Comparison of ENCODE assay signal across 30 mouse cellular contexts in genomic region chr15:43720916-43721315, GRCm38 (mm10).
DNase-seq lines count a peak whose midpoint lies in the region; ATAC-seq and TF ChIP-seq lines count a peak whose summit lies in the region.
"Had no signal": no experiment of that assay in that cellular context is flagged by ENCODE, and none has a peak within 500 bp of the region (broad histone marks: within the 10 kb centered on the region; RNA-seq: fewer than 3 reads in every experiment).

No protein-coding gene starts in this region.

- no peaks in the 10 kb centered on the region for H3K27me3 ChIP-seq in CH12.LX (replicated peaks)
- no peaks in the 10 kb centered on the region for H3K27me3 ChIP-seq in hindbrain, postnatal 0 days (ENCODE audit: insufficient read depth, low read length)
- H3K27me3 ChIP-seq: embryonic facial prominence, embryonic 15.5 days; forebrain, embryonic 13.5 days; hindbrain, embryonic 12.5 days; liver, embryonic 12.5 days had no signal

- no peak overlapping the region for H3K27ac ChIP-seq in CH12.LX (ENCODE audit: insufficient read depth, low read depth)
- no peak overlapping the region for H3K27ac ChIP-seq in hindbrain, postnatal 0 days
- H3K27ac ChIP-seq: embryonic facial prominence, embryonic 10.5 days; embryonic facial prominence, embryonic 15.5 days; forebrain, embryonic 13.5 days; heart, embryonic 10.5 days; hindbrain, embryonic 12.5 days; kidney, postnatal 0 days; liver, embryonic 12.5 days had no signal

- H3K36me3 ChIP-seq in CH12.LX (replicated peaks in 1 of 2; ENCODE audit: control insufficient read depth in 1 of 2, insufficient read depth in 1 of 2, low read length in 1 of 2) = no peaks in the 10 kb centered on the region
- H3K36me3 ChIP-seq in hindbrain, postnatal 0 days (ENCODE audit: insufficient read depth, low read length) = no peaks in the 10 kb centered on the region
- H3K36me3 ChIP-seq: embryonic facial prominence, embryonic 10.5 days; embryonic facial prominence, embryonic 15.5 days; G1E; heart, embryonic 10.5 days; hindbrain, embryonic 12.5 days; liver, embryonic 12.5 days had no signal

- in situ Hi-C loops in CH12.LX (cut with MboI; ENCODE audit: low pct_ligation_motif_present, low pct_unique_long_range_greater_than_20kb, low sequenced_read_pairs) = no loop called here

- H3K9me3 ChIP-seq in CH12.LX (replicated peaks; ENCODE audit: low read length) = no peaks in the 10 kb centered on the region
- no peaks in the 10 kb centered on the region for H3K9me3 ChIP-seq in hindbrain, postnatal 0 days (ENCODE audit: low read length)
- H3K9me3 ChIP-seq: embryonic facial prominence, embryonic 10.5 days; embryonic facial prominence, embryonic 15.5 days; forebrain, embryonic 13.5 days; G1E; heart, embryonic 10.5 days; hindbrain, embryonic 12.5 days; liver, embryonic 12.5 days had no signal

- dilution Hi-C loops in CH12.LX (cut with MboI; ENCODE audit: extremely low pct_ligation_motif_present, extremely low pct_unique_long_range_greater_than_20kb, low sequenced_read_pairs) = no loop called here

- TF ChIP-seq CTCF in CH12.LX (conservative IDR thresholded peaks at IDR 0.05 in 1 of 2, IDR thresholded peaks at IDR 0.05 in 1 of 2; ENCODE audit: low read depth in 2 of 2, low read length in 2 of 2) = no peak
- no peak for TF ChIP-seq CTCF in hindbrain, postnatal 0 days (IDR thresholded peaks at IDR 0.05; ENCODE audit: low read depth)

- peak; percentile 30 for DNase-seq in left cerebral cortex, adult 11 months (ENCODE audit: low spot score)
- no peak for DNase-seq in left cerebral cortex, postnatal 4 days
- DNase-seq in 3T3-L1 (ENCODE audit: low read depth, low spot score) = peak; percentile 40
- peak; percentile 2 for DNase-seq in CH12.LX (ENCODE audit: extremely low read depth)
- DNase-seq in left cerebral cortex, postnatal 25 days (ENCODE audit: low spot score in 2 of 2) = peak; percentile 15 to 87
- no peak for DNase-seq in hindbrain, postnatal 0 days (ENCODE audit: low spot score)
- no peak for DNase-seq in kidney, postnatal 36 days
- DNase-seq: adrenal gland, adult 2 months; adrenal gland, postnatal 36 days; cerebellum, adult 8-10 months; cerebellum, postnatal 25 days; gastrocnemius, postnatal 14 days; heart, adult 11 months; heart, postnatal 36 days; kidney, adult 8-10 months; liver, postnatal 0 days; lung, postnatal 36 days; right cerebral cortex, postnatal 4 days; thymus, postnatal 4 days had no signal

- no peak for TF ChIP-seq EP300 in CH12.LX (IDR thresholded peaks at IDR 0.05; ENCODE audit: low read length)

- no peak for TF ChIP-seq POLR2A in CH12.LX (IDR thresholded peaks at IDR 0.05; ENCODE audit: low read depth, low read length)

- TF ChIP-seq RAD21 in CH12.LX (IDR thresholded peaks at IDR 0.05; ENCODE audit: low read depth, low read length) = no peak

- H3K9ac ChIP-seq in CH12.LX (ENCODE audit: insufficient read depth, low read depth) = no peak overlapping the region
- no peak overlapping the region for H3K9ac ChIP-seq in hindbrain, postnatal 0 days (replicated peaks; ENCODE audit: low read length)
- H3K9ac ChIP-seq: embryonic facial prominence, embryonic 15.5 days; forebrain, embryonic 13.5 days; hindbrain, embryonic 12.5 days; liver, embryonic 12.5 days; liver, postnatal 0 days had no signal

- intact Hi-C loops in left cerebral cortex, postnatal 4 days (cut with DNase I) = no loop called here
- intact Hi-C loops in left cerebral cortex, postnatal 25 days (cut with DNase I) = loop anchor here (1.0 kb wide), 2 partner anchors 26 to 133 kb away; no protein-coding TSS in a partner anchor

- H3K79me2 ChIP-seq in CH12.LX (replicated peaks; ENCODE audit: control insufficient read depth, extremely low read depth, insufficient read depth, poor library complexity, severe bottlenecking) = no peaks in the 10 kb centered on the region

- no peak overlapping the region for H3K4me3 ChIP-seq in CH12.LX (replicated peaks in 1 of 3; ENCODE audit: low read depth in 2 of 3, low read length in 2 of 3, poor library complexity in 1 of 3)
- H3K4me3 ChIP-seq in hindbrain, postnatal 0 days (ENCODE audit: low read length) = no peak overlapping the region
- H3K4me3 ChIP-seq: embryonic facial prominence, embryonic 10.5 days; embryonic facial prominence, embryonic 15.5 days; forebrain, embryonic 13.5 days; heart, embryonic 10.5 days; hindbrain, embryonic 12.5 days; liver, embryonic 12.5 days had no signal

- 73% methylated on average over 1 of the region's 1 CpGs for WGBS in hindbrain, postnatal 0 days

- H3K4me1 ChIP-seq in CH12.LX (ENCODE audit: control insufficient read depth in 1 of 2, insufficient read depth in 2 of 2) = peaks cover 0 to 5% of the 10 kb centered on the region in 2 experiments; a peak in 1 of 4 replicates
- H3K4me1 ChIP-seq in hindbrain, postnatal 0 days (ENCODE audit: insufficient read depth, low read length) = no peaks in the 10 kb centered on the region
- H3K4me1 ChIP-seq: embryonic facial prominence, embryonic 10.5 days; embryonic facial prominence, embryonic 15.5 days; forebrain, embryonic 13.5 days; heart, embryonic 10.5 days; hindbrain, embryonic 12.5 days; liver, embryonic 12.5 days had no signal

- H3K4me2 ChIP-seq in CH12.LX (ENCODE audit: insufficient read depth, low read depth, poor library complexity, severe bottlenecking) = no peak overlapping the region
- no peak overlapping the region for H3K4me2 ChIP-seq in hindbrain, postnatal 0 days (ENCODE audit: low read depth, low read length)
- H3K4me2 ChIP-seq: embryonic facial prominence, embryonic 15.5 days; forebrain, embryonic 13.5 days; hindbrain, embryonic 12.5 days; liver, embryonic 12.5 days; midbrain, embryonic 11.5 days had no signal

- no peak for ATAC-seq in hindbrain, postnatal 0 days
- ATAC-seq: forebrain, embryonic 13.5 days; intestine, embryonic 16.5 days; liver, embryonic 12.5 days; liver, postnatal 0 days; midbrain, embryonic 16.5 days had no signal

TF ChIP-seq in CH12.LX, 34 proteins besides CTCF, POLR2A, EP300 and RAD21:
- TF ChIP-seq NRF1 (IDR thresholded peaks at IDR 0.05; ENCODE audit: low read depth, low read length) = no peak
- TF ChIP-seq MAZ (IDR thresholded peaks at IDR 0.05; ENCODE audit: low read depth, low read length) = no peak
- no peak for TF ChIP-seq UBTF (IDR thresholded peaks at IDR 0.05; ENCODE audit: low read depth, low read length)
- TF ChIP-seq ZC3H11A (IDR thresholded peaks at IDR 0.05; ENCODE audit: low read depth, low read length) = no peak
- no peak for TF ChIP-seq PAX5 (IDR thresholded peaks at IDR 0.05; ENCODE audit: low read length)
- no peak for TF ChIP-seq KAT2A (IDR thresholded peaks at IDR 0.05; ENCODE audit: insufficient replicate concordance, low read length)
- no peak for TF ChIP-seq RCOR1 (conservative IDR thresholded peaks at IDR 0.05; ENCODE audit: low read depth, low read length)
- TF ChIP-seq USF2 (conservative IDR thresholded peaks at IDR 0.05; ENCODE audit: low read depth, low read length) = no peak
- no peak for TF ChIP-seq JUND (conservative IDR thresholded peaks at IDR 0.05; ENCODE audit: low read depth, low read length)
- no peak for TF ChIP-seq MAFK (IDR thresholded peaks at IDR 0.05; ENCODE audit: insufficient replicate concordance, low read length)
- no peak for TF ChIP-seq TCF12 (IDR thresholded peaks at IDR 0.05; ENCODE audit: low read depth, low read length)
- TF ChIP-seq NELFE (IDR thresholded peaks at IDR 0.05; ENCODE audit: low read depth, low read length) = no peak
- no peak for TF ChIP-seq MYC (IDR thresholded peaks at IDR 0.05; ENCODE audit: low read depth, low read length)
- TF ChIP-seq MAX (IDR thresholded peaks at IDR 0.05; ENCODE audit: low read length) = no peak
- no peak for TF ChIP-seq POLR2AphosphoS2 (IDR thresholded peaks at IDR 0.05; ENCODE audit: low read depth, low read length)
- no peak for TF ChIP-seq USF1 (IDR thresholded peaks at IDR 0.05; ENCODE audit: low read depth, low read length)
- no peak for TF ChIP-seq HCFC1 (IDR thresholded peaks at IDR 0.05; ENCODE audit: low read depth, low read length)
- no peak for TF ChIP-seq ETS1 (conservative IDR thresholded peaks at IDR 0.05; ENCODE audit: low read depth, low read length)
- no peak for TF ChIP-seq CHD2 (IDR thresholded peaks at IDR 0.05; ENCODE audit: low read length)
TF ChIP-seq in CH12.LX: peak in this region for 0.

Comparison
In these comparisons a context has a peak if more than half of its experiments do, and no peak if none do; other contexts are left out.
1. DNase-seq: peak in left cerebral cortex, adult 11 months (single experiment), 3T3-L1 (single experiment), CH12.LX (single experiment) and left cerebral cortex, postnatal 25 days (2 of 2); none in left cerebral cortex, postnatal 4 days (single experiment), hindbrain, postnatal 0 days (single experiment) and kidney, postnatal 36 days (0 of 2).